Mouse (Mus musculus): Measurements from ENCODE around the gene Ikbkg.

DNA sequence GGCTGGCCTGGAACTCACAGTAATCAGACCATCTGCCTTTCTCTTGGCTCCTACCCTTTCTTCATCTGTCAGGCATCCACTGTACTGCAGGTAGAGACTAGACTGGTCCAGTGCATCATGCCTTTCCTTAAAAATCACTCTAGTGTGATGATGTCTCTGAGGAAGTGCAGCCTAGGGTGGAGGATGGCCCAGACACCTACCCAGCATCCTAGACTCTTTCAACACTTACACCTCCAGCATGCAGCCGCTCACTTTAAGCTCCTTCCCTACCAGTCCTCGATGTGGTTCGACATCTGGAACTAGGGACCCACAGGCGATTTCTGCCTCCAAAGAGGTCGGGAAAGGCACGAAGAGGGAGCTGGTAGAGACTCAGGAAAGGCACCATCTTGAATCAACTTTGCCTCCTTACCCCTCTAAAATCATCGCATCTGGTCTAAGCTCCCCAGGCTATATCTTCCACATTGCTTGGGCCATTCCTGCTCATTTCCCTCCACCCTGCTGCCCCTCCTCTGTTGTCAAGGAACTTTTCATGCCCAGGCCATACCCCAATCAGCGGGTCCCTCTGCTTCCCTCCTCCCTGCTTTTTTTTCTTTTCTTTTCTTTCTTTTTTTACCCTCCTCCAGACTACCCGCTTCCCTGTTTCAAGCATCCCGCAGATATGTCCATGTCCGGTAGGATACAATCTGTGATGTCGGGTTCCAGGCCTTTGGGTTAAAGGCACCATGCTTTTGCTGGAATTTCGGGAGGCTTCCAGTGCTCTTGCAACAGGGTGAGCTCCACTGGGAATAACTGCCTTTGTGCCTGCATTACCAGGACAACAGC lies 40.2 kb upstream of the Ikbkg start:
- TF ChIP-seq CTCF (conservative IDR thresholded peaks at IDR 0.05; ENCODE audit: low read length) (no peak), POU5F1 (IDR thresholded peaks at IDR 0.05; ENCODE audit: borderline replicate concordance, low read length) (no peak)

Data from E14TG2a.4 (cell line).